Mouse (Mus musculus): ENCODE measurements around the gene Nrxn1. TPM values are rescaled to one million over a fixed set of nuclear protein-coding genes. Genes with fewer than 3 reads are reported as not detected.

Gene Nrxn1
- polyA plus RNA-seq, 1 experiment from 2014 or later, result 0.36 TPM

DNA sequence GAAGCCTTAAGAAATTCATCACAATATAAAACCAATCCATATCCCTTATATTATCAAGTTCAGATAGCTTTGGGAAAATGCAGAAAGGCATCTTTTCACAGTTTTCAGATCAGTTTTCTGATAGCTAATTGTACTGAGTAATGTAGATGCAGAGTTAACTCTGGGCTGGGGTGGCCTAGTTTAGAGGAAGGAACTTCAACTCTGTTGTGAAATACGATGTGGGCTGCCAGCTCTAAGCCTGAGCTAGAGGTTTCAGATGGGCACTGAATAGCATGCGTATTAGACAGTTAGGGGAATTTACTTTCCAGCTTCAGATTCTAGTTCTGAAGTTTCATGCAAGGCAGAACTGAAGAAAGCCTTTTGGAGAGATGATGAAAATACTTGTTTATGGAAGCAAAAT is 976.6 kb downstream of the Nrxn1 start:
- DNase-seq (ENCODE audit: low spot score), result no peak

GRCm38 (mm10) chr17:90094999-90095398 is 997.9 kb downstream of the Nrxn1 start:
- DNase-seq (ENCODE audit: low spot score), result no peak

DNA sequence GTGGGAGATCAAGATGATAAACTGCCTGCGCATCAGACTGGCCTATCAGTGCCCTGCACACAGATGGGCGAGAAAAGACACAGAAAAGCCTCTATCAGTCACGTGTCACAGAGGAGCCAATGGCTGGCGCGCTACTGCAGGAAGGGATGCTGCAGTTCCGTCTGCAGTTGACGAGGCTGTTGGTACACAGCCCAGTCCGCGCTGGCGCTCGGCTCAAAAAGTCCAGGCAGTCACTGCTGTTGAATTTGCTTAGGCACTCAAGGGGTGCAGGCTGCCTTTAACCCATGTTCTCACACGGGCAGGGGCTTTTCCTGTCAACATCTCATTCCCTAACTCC is 1004.6 kb downstream of the Nrxn1 start:
- DNase-seq (ENCODE audit: low spot score), result no peak

DNA sequence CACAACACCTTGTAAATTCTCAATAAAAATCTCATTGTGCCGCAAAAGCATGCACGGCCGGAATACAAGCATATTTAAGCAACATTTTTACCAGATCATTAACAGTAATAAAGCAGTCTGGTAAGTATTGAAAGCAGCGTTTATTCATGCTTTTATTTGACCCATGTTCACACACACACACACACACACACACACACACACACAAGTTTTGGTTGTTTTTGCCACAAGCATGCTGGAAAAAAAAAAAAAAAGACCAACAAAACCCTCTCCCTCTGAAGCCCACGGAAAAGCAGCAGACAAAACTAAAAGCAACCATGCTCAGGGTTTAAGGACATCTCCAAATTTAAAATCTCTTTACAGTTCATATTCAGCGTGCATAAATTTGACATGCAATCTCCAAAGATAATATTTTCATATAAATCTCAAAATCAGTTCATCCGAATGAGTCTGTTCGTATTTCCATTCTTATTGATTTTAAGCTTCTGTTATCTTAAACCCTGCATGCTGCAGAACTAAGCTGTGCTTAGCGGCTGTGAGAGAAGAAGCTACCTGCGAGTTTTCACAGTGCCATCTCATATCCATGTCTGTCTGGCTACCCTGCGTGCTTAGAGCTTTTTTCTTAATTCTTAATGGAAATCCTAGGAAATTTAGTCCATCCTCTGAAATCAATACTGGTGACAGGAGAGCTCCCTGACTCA is 1005.1 kb downstream of the Nrxn1 start:
- no peak for DNase-seq (ENCODE audit: low spot score)

GRCm38 (mm10) chr17:90086826-90087225 is 1006.0 kb downstream of the Nrxn1 start:
- DNase-seq (ENCODE audit: low spot score), result no peak

DNA sequence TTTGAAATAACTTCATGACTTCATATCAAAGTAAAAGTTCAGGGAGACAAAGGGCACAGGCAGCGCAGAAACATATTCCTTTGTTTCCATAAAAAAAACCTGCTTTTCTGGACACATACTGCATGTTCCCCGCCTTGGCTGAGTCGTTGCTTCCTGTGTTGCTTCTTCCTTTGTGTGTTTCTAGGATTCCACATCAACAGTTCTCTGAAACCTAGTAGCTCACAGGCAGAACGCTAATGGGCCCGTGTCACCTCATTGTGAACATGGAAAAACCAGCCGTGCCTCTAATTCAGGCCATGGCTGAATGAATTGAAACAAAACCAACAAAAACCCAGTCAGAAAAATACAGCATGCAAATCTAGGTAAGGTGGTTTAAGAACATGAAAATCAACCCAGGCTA is 1013.9 kb downstream of the Nrxn1 start:
- DNase-seq (ENCODE audit: low spot score), result no peak

GRCm38 (mm10) chr17:90078488-90078887 is 1014.4 kb downstream of the Nrxn1 start:
- no peak for DNase-seq (ENCODE audit: low spot score)

- no peak for DNase-seq (ENCODE audit: low spot score)
Observed at GRCm38 (mm10) chr17:90062866-90063265, 1030.0 kb downstream of the Nrxn1 start.

GRCm38 (mm10) chr17:90060872-90061271 is 1032.0 kb downstream of the Nrxn1 start:
- DNase-seq (ENCODE audit: low spot score), result no peak

DNA sequence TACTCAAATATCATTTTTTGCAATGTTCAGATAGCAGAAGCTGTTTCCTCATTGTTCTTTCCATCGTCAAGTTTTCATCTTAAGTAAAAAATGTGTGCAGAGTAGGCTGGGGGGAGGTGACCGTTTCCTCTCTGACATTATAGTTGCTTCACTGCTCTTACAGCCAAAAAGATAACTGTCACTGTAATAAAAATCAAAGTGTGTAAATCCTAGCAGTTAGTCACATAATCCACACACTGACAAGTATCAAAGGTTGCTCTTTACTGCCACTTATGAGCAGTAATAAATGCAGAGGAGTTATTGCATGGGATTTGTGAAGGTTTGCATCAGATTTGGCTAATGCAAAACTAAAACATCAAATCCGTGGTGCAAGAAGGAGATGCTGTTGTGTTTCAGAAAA is 1032.7 kb downstream of the Nrxn1 start:
- no peak for DNase-seq (ENCODE audit: low spot score)

DNA sequence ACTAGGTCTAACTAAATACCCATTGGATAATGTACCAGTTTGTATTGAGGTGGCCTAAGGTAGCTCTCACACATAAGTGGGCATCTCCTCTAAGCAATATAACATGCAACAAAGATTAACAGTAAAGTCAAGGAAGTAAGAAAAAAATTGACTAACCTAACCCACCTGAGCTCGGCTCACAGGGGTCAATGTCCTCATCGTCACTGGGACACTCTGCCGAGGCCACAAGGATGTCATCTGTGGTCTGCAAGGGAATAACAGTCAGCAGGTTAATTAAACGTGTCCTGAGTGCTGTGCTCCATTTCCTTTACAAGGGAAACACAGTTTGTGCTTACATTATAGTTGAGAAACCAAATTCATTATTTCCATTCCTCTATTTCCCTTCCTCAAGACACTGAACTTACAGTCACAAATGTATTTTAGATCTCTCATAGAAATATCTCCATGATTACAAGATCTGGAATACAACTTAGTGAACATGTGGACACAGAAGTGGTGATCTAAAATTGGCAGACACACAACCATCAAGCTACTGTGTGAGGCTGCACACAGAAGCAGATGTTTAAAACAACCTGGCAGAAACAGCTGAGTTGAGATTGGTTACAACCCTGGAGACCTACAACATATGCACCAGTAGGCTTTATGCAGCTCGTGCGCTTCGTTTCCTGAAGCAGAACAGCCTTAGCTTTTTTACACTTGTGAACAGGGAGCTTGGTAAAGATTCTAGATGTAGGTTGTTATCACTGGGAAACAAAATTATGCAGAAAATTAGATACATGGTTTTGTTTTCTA is 1033.4 kb downstream of the Nrxn1 start:
- DNase-seq (ENCODE audit: low spot score), result no peak

DNA sequence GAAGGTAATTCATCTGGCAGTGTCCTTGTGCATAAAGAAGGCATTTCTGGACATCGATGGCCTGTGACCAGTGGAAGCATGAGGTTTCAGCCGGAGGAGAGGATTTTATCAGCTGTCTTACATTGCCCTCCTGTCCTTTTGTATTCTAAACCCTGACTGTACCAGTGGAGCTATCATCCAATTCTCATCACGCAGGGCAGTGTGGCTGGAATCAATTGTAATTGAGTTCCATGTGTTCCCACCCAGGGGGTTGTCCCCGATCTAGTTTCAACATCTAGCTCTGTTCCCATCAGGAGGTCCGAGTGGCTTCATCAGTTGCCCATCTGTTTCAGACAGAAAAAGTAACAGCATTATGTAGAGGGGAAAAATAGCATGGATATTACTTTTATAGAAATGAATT is 1038.6 kb downstream of the Nrxn1 start:
- no peak for DNase-seq (ENCODE audit: low spot score)

DNA sequence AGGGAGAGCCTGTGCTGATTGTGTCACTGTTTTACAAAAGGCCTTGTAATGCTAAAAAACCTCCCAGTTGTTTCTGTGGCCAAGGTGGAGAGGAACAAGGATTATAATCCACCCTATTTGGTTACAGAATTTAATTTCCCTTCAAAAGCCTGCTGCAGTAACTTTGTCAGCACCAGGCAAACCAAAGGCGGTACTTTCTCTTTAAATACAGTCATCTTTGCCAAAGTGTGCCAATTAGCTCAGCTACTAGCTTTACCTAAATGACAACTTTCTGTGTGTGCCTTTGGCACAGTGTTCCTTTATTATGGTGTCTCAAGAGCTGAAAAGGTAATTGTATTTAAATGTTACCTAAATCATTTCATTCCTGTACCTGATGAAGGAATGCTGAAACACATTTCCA is 1053.6 kb downstream of the Nrxn1 start:
- DNase-seq (ENCODE audit: low spot score), result no peak

- DNase-seq (ENCODE audit: low spot score), result no peak
Observed at GRCm38 (mm10) chr17:90032416-90032815, 1060.5 kb downstream of the Nrxn1 start.

GRCm38 (mm10) chr17:90016636-90017035 is 1076.2 kb downstream of the Nrxn1 start:
- no peak for DNase-seq (ENCODE audit: low spot score)

GRCm38 (mm10) chr17:90011761-90012160 is 1081.1 kb downstream of the Nrxn1 start:
- DNase-seq (ENCODE audit: low spot score), result no peak

DNA sequence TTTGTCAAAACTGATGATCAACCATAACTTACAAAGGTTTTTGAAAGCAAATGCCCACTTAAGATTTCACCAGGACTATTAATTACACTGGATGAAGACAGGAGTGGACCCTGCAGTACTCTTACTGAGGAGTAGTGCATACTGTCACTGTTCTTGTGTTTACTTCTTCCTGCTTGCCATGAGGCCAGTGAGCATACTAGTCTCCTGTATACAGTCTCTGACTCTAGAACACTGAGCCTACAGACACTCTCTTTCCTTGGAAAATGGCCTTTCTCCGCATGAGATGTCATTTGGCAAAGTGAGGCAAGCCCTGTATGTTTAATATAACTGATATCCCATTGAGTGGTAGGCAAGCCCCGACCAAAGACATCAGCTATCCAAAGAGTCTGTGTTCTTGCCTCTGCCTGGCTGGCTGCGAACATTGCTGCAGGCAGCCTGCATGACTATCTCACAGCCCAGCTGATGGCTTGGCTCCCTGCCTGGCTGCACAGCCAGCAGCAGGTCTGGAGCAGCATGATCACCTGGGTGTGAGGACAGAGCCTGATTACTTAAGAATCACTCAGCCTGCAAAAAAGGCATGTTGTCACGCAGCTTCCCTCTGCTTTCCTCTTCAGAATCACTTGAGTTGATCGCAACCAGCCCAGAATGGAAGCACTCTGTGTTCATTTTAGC is 1085.3 kb downstream of the Nrxn1 start:
- no peak for DNase-seq (ENCODE audit: low spot score)

DNA sequence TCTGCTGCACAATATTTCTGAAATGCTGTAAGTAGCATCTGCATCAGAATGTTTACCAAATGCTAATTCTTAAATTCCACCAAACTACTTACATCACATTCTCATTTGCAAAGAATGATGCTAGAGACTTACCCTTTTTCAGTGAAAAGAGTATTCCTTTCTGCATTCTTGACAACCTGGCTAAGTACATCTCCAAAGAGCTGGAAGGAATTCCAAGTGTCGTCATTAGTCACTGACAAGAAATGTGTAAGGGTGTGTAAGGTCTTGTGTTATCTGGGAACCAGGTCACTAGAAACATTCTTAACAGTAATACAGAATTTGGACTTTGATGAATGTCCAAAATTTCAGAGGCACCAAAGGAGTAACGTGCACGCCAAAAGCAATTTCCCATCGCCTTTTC is 1102.2 kb downstream of the Nrxn1 start:
- DNase-seq (ENCODE audit: low spot score), result no peak
